Mouse (Mus musculus): ENCODE results near the gene Snx18. TPM values are rescaled to one million over a fixed set of nuclear protein-coding genes. Genes with fewer than 3 reads are reported as not detected.
A peak's percentile ranks its signal among the peaks of the same experiment; 100 is the strongest.

Gene Snx18
- polyA plus RNA-seq, 1 experiment, result 14.2 TPM

- no peak for TF ChIP-seq CTCF (IDR thresholded peaks at IDR 0.05; ENCODE audit: borderline replicate concordance, extremely low read depth, insufficient read depth, insufficient read length)
- no peak for TF ChIP-seq POLR2A (IDR thresholded peaks at IDR 0.05; ENCODE audit: borderline replicate concordance, extremely low read depth, insufficient read depth, insufficient read length, poor library complexity, severe bottlenecking)
- no peak for DNase-seq (ENCODE audit: low read depth)
Measured at GRCm38 (mm10) chr13:113605693-113606092, 12.7 kb downstream of the Snx18 start.

GRCm38 (mm10) chr13:113604321-113604720 is 14.0 kb downstream of the Snx18 start:
- TF ChIP-seq CTCF (IDR thresholded peaks at IDR 0.05; ENCODE audit: borderline replicate concordance, extremely low read depth, insufficient read depth, insufficient read length), result no peak
- TF ChIP-seq POLR2A (IDR thresholded peaks at IDR 0.05; ENCODE audit: borderline replicate concordance, extremely low read depth, insufficient read depth, insufficient read length, poor library complexity, severe bottlenecking), result no peak

GRCm38 (mm10) chr13:113602882-113603342 is 15.5 kb downstream of the Snx18 start:
- no peak for DNase-seq (ENCODE audit: low read depth)
- no peak for TF ChIP-seq POLR2A (IDR thresholded peaks at IDR 0.05; ENCODE audit: borderline replicate concordance, extremely low read depth, insufficient read depth, insufficient read length, poor library complexity, severe bottlenecking)
- TF ChIP-seq CTCF (IDR thresholded peaks at IDR 0.05; ENCODE audit: borderline replicate concordance, extremely low read depth, insufficient read depth, insufficient read length), result no peak

More at GRCm38 (mm10) chr13:113604321-113604720, 14.0 kb downstream of the Snx18 start:
- DNase-seq (ENCODE audit: low read depth), result no peak

GRCm38 (mm10) chr13:113601831-113602604 is 16.3 kb downstream of the Snx18 start:
- no peak for TF ChIP-seq CTCF (IDR thresholded peaks at IDR 0.05; ENCODE audit: borderline replicate concordance, extremely low read depth, insufficient read depth, insufficient read length)
- no peak for TF ChIP-seq POLR2A (IDR thresholded peaks at IDR 0.05; ENCODE audit: borderline replicate concordance, extremely low read depth, insufficient read depth, insufficient read length, poor library complexity, severe bottlenecking)
- DNase-seq (ENCODE audit: low read depth), result no peak

GRCm38 (mm10) chr13:113600531-113601463 is 17.6 kb downstream of the Snx18 start:
- no peak for TF ChIP-seq CTCF (IDR thresholded peaks at IDR 0.05; ENCODE audit: borderline replicate concordance, extremely low read depth, insufficient read depth, insufficient read length)
- TF ChIP-seq POLR2A (IDR thresholded peaks at IDR 0.05; ENCODE audit: borderline replicate concordance, extremely low read depth, insufficient read depth, insufficient read length, poor library complexity, severe bottlenecking), result no peak
- no peak for DNase-seq (ENCODE audit: low read depth)

GRCm38 (mm10) chr13:113599701-113600530 is 18.4 kb downstream of the Snx18 start:
- no peak for TF ChIP-seq POLR2A (IDR thresholded peaks at IDR 0.05; ENCODE audit: borderline replicate concordance, extremely low read depth, insufficient read depth, insufficient read length, poor library complexity, severe bottlenecking)
- TF ChIP-seq CTCF (IDR thresholded peaks at IDR 0.05; ENCODE audit: borderline replicate concordance, extremely low read depth, insufficient read depth, insufficient read length), result no peak

GRCm38 (mm10) chr13:113597616-113598015 is 20.7 kb downstream of the Snx18 start:
- no peak for TF ChIP-seq CTCF (IDR thresholded peaks at IDR 0.05; ENCODE audit: borderline replicate concordance, extremely low read depth, insufficient read depth, insufficient read length)
- TF ChIP-seq POLR2A (IDR thresholded peaks at IDR 0.05; ENCODE audit: borderline replicate concordance, extremely low read depth, insufficient read depth, insufficient read length, poor library complexity, severe bottlenecking), result no peak
- no peak for DNase-seq (ENCODE audit: low read depth)

More at GRCm38 (mm10) chr13:113599701-113600530, 18.4 kb downstream of the Snx18 start:
- DNase-seq (ENCODE audit: low read depth), result no peak

- no peak for DNase-seq (ENCODE audit: low read depth)
- no peak for TF ChIP-seq POLR2A (IDR thresholded peaks at IDR 0.05; ENCODE audit: borderline replicate concordance, extremely low read depth, insufficient read depth, insufficient read length, poor library complexity, severe bottlenecking)
- no peak for TF ChIP-seq CTCF (IDR thresholded peaks at IDR 0.05; ENCODE audit: borderline replicate concordance, extremely low read depth, insufficient read depth, insufficient read length)
Measured at GRCm38 (mm10) chr13:113596821-113597541, 21.4 kb downstream of the Snx18 start.

- no peak for TF ChIP-seq CTCF (IDR thresholded peaks at IDR 0.05; ENCODE audit: borderline replicate concordance, extremely low read depth, insufficient read depth, insufficient read length)
- TF ChIP-seq POLR2A (IDR thresholded peaks at IDR 0.05; ENCODE audit: borderline replicate concordance, extremely low read depth, insufficient read depth, insufficient read length, poor library complexity, severe bottlenecking), result no peak
- peak; percentile 52 for DNase-seq (ENCODE audit: low read depth)
Measured at GRCm38 (mm10) chr13:113595987-113596386, 22.4 kb downstream of the Snx18 start.

GRCm38 (mm10) chr13:113595219-113595618 is 23.1 kb downstream of the Snx18 start:
- no peak for TF ChIP-seq CTCF (IDR thresholded peaks at IDR 0.05; ENCODE audit: borderline replicate concordance, extremely low read depth, insufficient read depth, insufficient read length)
- TF ChIP-seq POLR2A (IDR thresholded peaks at IDR 0.05; ENCODE audit: borderline replicate concordance, extremely low read depth, insufficient read depth, insufficient read length, poor library complexity, severe bottlenecking), result no peak
- DNase-seq (ENCODE audit: low read depth), result peak; percentile 84
